Mouse (Mus musculus) hindbrain, embryonic 14.5 days (tissue): ENCODE results near the gene Rbm26. TPM values are rescaled to one million over a fixed set of nuclear protein-coding genes. Genes with fewer than 3 reads are reported as not detected.

Experiments used
- ATAC-seq: fragments of 200-750 bp; cut with Nextera tagmentation; 2 replicates; pipeline ENCODE4 v1.8.0; 2017; ENCODE audit warnings: moderate number of reproducible peaks, mild to moderate bottlenecking, moderate TSS enrichment, moderate library complexity; ENCODE audit not compliant: low FRiP score
- DNase-seq: peaks from one replicate; pipeline ENCODE4 v3.0.0-alpha.2; 2015; ENCODE audit warnings: low spot score
- H3K27ac ChIP-seq: fragments of 300-500 bp; sonication (generic); 2 replicates; pipeline ENCODE4 v1.5.1; 2014; ENCODE audit warnings: mild to moderate bottlenecking, moderate library complexity
- H3K27me3 ChIP-seq: fragments of 300-500 bp; sonication (generic); 2 replicates; pipeline ENCODE4 v1.6.1; 2014; ENCODE audit warnings: mild to moderate bottlenecking, low read length, mixed read lengths; ENCODE audit not compliant: control insufficient read depth, insufficient read depth
- H3K36me3 ChIP-seq: fragments of 300-500 bp; sonication (generic); replicated peaks from 2 replicates; pipeline ENCODE4 v1.6.1; 2014; ENCODE audit not compliant: control insufficient read depth, insufficient read depth
- H3K4me1 ChIP-seq: fragments of 300-500 bp; sonication (generic); replicated peaks from 2 replicates; pipeline ENCODE4 v1.6.1; 2014; ENCODE audit warnings: antibody characterized with exemption, low read length, mixed read lengths; ENCODE audit not compliant: control insufficient read depth, insufficient read depth
- H3K4me2 ChIP-seq: fragments of 300-500 bp; sonication (generic); replicated peaks from 2 replicates; pipeline ENCODE4 v1.6.1; 2014; ENCODE audit warnings: mild to moderate bottlenecking, moderate library complexity
- H3K4me3 ChIP-seq: fragments of 300-500 bp; sonication (generic); replicated peaks from 2 replicates; pipeline ENCODE4 v1.5.1; 2014; ENCODE audit warnings: mild to moderate bottlenecking, low read length
- H3K9ac ChIP-seq: fragments of 300-500 bp; sonication (generic); 2 replicates; pipeline ENCODE4 v1.6.1; 2014
- H3K9me3 ChIP-seq: fragments of 300-500 bp; sonication (generic); 2 replicates; pipeline ENCODE4 v1.6.1; 2016; ENCODE audit warnings: low read length; ENCODE audit not compliant: control insufficient read depth
- WGBS: fragments of 180-500 bp; shearing (Covaris S2); extraction: QIAGEN DNeasy Blood & Tissue Kit; methylation state at CpG from one replicate; pipeline ENCODE4 v1.1.7; 2014; 5-methylcytosine and 5-hydroxymethylcytosine counted together
- polyA plus RNA-seq: library from polyadenylated mRNA; unstranded; fragments of >200 nt; fragmentation: Nextera tagmentation; extraction: Ambion mirVana; gene quantifications from 2 replicates; pipeline ENCODE4 v1.2.1, GENCODE M21; 2014

The Rbm26 gene
- polyA plus RNA-seq, 1 experiment from 2014 or later, result 40.4 TPM

DNA sequence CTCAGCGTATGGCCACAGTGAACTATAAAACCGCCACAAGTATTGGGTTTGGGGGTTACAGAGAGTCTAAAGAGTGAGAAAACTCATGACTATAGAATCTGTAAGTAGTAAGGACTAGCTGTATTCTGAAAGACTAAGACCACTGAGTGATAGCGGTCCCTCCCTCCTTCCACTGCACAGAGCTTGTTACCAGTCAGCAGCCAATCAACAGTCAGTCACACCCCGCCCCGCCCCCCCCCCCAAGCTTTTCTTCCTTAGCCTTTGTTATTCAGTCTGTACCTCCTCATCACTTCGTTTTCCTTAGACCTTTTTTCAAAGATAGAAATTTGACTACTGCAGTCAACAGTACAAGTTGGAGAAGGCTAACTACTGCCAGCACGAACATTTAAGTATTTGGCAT lies 1.9 kb upstream of the Rbm26 start:
- DNase-seq (no peak), ATAC-seq (no peak)
- no peaks in the 10 kb centered on the region for H3K9me3 ChIP-seq
- 65% methylated on average over 5 of the region's 7 CpGs for WGBS
- no peak overlapping the region for H3K9ac ChIP-seq
- H3K4me2 ChIP-seq, result no peak overlapping the region
- H3K36me3 ChIP-seq, result no peaks in the 10 kb centered on the region
- no peak overlapping the region for H3K27ac ChIP-seq
- no peak overlapping the region for H3K4me3 ChIP-seq
- H3K27me3 ChIP-seq, result no peaks in the 10 kb centered on the region
- peaks cover 17% of the 10 kb centered on the region for H3K4me1 ChIP-seq

DNA sequence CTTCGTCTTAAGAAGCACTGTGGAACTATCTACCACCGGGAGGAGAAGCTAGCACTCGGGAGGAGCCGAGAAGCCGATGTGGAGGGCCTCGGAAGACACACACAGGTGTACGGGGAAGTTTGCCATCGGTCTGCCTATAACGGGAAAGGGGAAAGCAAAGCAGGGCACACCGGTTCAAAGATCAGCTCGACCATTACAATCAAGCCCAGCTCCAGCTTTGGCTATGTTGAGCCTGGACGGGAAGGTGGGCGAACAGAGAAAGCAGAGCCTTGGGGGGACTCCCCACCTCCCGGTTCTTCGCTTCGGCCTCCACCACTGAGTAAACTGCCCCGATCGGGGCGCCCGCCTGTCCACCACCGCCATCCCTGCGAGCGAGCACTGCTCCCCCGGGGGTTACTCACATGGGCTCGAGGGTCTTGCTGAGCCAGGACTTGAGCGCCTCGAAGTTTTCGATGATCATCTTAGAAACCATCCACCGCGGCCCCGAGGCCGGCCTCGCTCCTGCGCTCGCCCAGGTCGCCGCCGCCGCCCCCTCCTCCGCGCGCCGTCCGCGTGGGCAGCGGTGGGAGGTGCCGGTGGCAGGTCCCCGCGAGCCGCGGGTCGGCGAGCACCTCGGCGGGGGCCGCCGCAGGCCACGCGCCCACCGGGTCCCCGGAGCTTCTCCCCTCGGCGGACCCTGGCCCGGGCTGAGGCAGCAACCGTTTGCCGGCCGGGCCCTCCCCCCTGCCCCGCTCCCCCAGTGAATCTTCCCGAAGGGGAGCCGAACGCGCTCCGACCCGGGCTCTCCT lies 552 bp downstream of the Rbm26 start:
- peak; percentile 80 for ATAC-seq
- Histone ChIP-seq H3K9ac (peak overlapping the region; percentile 99), H3K4me2 (peak overlapping the region; percentile 80), H3K27me3 (no peaks in the 10 kb centered on the region), H3K27ac (peak overlapping the region; percentile 97), H3K4me1 (peaks cover 32% of the 10 kb centered on the region), H3K36me3 (no peaks in the 10 kb centered on the region), H3K9me3 (no peaks in the 10 kb centered on the region), H3K4me3 (peak overlapping the region; percentile 98)
- WGBS, result under 1% methylated on average over 64 of the region's 74 CpGs
- DNase-seq, result no peak

DNA sequence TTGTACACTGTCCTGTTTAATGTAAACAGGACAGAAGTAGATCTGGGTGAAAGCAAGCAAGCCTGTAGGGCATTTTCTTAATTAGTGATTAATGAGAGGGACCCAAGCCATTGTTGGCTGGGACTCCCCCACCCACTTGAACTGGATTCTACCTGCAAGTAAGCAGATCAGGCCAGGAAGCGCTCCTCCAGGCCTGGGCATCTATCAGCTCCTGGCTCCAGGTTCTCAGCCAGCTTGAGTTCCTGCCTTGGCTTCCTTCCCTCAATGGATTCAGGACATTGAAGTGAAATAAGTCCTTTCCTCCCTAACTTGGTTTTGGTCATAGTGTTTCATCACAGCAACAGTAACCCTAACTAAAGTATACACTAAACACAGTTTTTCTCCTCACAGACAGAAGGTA lies 9.9 kb downstream of the Rbm26 start:
- DNase-seq (no peak), ATAC-seq (no peak)

DNA sequence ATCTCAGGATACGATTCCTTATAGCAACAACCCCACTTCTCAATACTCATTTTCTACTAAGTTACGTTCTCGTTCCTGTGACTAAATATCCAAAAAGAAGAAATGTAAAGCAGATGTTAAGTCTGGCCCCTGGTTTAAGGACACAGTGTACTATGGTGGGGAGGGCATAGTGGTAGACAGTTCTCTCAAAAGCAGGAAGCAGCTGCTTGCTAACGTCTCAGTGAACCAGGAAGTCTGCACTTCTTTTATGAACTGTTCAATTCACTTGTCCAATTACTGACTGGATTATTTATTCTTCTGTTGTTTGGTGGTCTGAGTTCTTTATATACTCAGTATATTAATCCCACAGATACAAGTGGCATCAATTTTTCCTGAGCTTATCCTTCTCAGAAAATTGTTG lies 12.3 kb downstream of the Rbm26 start:
- Histone ChIP-seq H3K9ac (no peak overlapping the region), H3K4me2 (no peak overlapping the region), H3K36me3 (no peaks in the 10 kb centered on the region), H3K27ac (no peak overlapping the region), H3K4me1 (no peaks in the 10 kb centered on the region), H3K4me3 (no peak overlapping the region), H3K27me3 (no peaks in the 10 kb centered on the region), H3K9me3 (no peaks in the 10 kb centered on the region)
- ATAC-seq (no peak), DNase-seq (no peak)
- 74% methylated on average over 4 of the region's 4 CpGs for WGBS

More for the DNA sequence above, 9.9 kb downstream of the Rbm26 start:
- Histone ChIP-seq H3K9ac (no peak overlapping the region), H3K27ac (no peak overlapping the region), H3K4me2 (no peak overlapping the region), H3K4me1 (no peaks in the 10 kb centered on the region), H3K36me3 (no peaks in the 10 kb centered on the region), H3K27me3 (no peaks in the 10 kb centered on the region), H3K9me3 (no peaks in the 10 kb centered on the region), H3K4me3 (no peak overlapping the region)
- 95% methylated on average over 1 of the region's 1 CpGs for WGBS

DNA sequence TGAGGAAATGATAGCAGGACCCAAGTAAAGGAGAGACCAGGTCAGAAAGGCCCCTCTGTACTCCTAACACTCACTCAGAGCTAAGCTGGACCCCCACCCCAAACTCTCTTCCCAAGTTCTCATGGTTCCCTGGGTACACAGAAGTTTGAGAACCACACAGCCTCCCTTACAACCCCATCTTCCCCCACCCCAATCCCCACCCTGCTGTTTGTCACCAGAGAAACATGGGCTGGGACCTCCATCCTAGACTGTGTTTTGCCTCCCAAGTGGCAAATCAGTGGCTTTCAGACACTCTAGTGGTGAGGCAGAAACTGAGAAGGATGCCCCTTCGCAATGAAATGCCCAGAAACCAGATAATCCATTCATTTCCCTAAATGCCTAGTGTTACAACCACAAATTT lies 15.8 kb downstream of the Rbm26 start:
- ATAC-seq, result no peak
- H3K27me3 ChIP-seq, result no peaks in the 10 kb centered on the region
- no peak for DNase-seq
- 96% methylated on average over 1 of the region's 1 CpGs for WGBS
- H3K4me3 ChIP-seq, result no peak overlapping the region
- peaks cover 23% of the 10 kb centered on the region for H3K36me3 ChIP-seq
- no peak overlapping the region for H3K27ac ChIP-seq
- no peak overlapping the region for H3K4me2 ChIP-seq
- no peak overlapping the region for H3K9ac ChIP-seq
- H3K4me1 ChIP-seq, result no peaks in the 10 kb centered on the region
- no peaks in the 10 kb centered on the region for H3K9me3 ChIP-seq

DNA sequence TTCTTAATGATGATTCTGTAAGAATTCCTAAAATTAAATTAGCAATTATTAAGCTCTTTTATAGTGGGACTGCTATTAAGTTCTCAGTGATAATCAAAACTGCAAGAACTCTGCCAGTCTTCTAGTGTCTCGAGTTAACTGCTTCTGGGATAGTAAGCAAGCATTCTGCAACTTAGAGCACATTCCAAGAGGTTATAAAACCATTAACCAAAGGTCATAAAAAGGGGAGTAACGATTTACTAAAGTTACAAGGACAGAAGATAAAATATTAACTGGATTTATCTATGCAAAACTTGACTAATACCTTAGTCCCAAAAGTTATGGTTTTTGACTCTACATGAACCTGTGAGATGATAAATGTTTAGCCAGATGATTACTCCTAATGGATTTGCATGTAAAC lies 18.6 kb downstream of the Rbm26 start:
- Histone ChIP-seq H3K9me3 (no peaks in the 10 kb centered on the region), H3K4me1 (no peaks in the 10 kb centered on the region), H3K27ac (no peak overlapping the region), H3K27me3 (no peaks in the 10 kb centered on the region), H3K9ac (no peak overlapping the region), H3K4me3 (no peak overlapping the region), H3K4me2 (no peak overlapping the region), H3K36me3 (peaks cover 28% of the 10 kb centered on the region)
- DNase-seq (no peak), ATAC-seq (no peak)
- WGBS, result 75% methylated on average over 2 of the region's 2 CpGs

DNA sequence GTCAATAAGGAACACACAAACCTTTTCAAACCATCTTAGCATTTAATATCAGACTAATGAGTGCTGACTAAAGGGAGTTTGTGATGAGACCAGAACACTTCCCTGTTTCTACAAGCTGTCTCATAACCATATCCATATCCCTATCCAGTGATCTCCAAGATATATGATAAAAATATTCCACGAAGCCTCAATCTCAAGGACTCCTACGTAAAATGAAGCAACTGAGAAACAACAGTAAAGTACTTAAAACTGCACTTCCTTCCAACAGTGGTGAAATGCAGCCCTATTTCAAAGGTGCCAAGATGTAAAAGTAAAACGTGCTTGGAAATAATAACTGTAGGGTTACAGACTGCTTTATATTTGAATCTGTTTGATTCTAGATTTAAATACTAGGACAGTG lies 43.1 kb downstream of the Rbm26 start:
- no peaks in the 10 kb centered on the region for H3K9me3 ChIP-seq
- peaks cover 46% of the 10 kb centered on the region for H3K36me3 ChIP-seq
- H3K4me2 ChIP-seq, result no peak overlapping the region
- H3K27ac ChIP-seq, result no peak overlapping the region
- ATAC-seq (no peak), DNase-seq (no peak)
- H3K4me3 ChIP-seq, result no peak overlapping the region
- H3K4me1 ChIP-seq, result no peaks in the 10 kb centered on the region
- H3K27me3 ChIP-seq, result no peaks in the 10 kb centered on the region
- no peak overlapping the region for H3K9ac ChIP-seq
- 95% methylated on average over 3 of the region's 3 CpGs for WGBS

DNA sequence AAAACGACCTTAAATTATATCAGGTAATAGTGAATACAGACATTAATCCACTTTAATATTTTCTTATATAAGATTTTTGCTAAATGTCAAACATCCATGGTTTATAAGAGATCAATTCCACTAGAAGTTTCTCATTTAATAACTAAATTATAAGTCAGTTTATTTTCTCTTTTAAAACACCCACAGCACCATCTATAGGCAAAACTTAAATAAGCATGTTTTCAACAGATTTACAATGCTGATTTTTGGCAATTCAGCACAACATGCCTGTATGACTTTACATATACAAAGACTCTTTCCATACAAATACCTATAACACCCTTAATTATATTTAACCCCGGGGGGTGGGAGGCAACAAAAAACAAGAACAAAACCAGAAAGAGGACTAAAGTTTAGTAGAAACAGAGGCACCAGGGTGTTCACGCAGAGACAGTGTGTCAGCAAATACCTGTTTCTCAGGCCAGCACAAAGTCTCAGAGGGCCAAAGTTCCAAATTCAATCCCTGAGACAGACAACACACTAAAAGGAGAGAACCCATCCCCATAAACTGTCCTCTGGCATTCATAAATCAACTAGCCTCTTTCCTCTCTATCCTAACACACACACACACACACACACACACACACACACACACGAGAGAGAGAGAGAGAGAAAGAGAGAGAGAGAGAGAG lies 49.3 kb downstream of the Rbm26 start:
- Histone ChIP-seq H3K27ac (no peak overlapping the region), H3K36me3 (peaks cover 64% of the 10 kb centered on the region), H3K4me3 (no peak overlapping the region), H3K9ac (no peak overlapping the region), H3K27me3 (no peaks in the 10 kb centered on the region), H3K4me1 (no peaks in the 10 kb centered on the region), H3K4me2 (no peak overlapping the region), H3K9me3 (no peaks in the 10 kb centered on the region)
- 85% methylated on average over 4 of the region's 4 CpGs for WGBS
- no peak for DNase-seq
- ATAC-seq, result no peak

DNA sequence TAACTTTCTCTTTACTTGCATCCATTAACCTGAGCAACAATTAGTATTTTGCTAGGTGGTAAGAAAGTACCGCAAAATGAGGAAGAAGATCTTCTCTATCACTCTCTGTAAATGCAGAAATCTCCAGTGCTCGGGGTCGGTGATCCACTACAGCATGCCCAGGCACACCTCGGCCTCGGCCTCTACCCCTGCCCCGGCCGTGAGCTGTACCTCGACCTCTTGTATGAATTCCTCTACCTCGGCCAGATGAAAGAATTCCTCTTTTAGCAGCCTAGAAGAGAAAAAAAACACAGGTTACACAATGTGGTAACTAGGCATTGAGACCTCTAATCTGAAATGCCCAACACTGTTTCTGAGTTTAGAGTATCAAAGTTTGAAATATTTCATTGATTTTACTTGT lies 52.6 kb downstream of the Rbm26 start:
- Histone ChIP-seq H3K27me3 (no peaks in the 10 kb centered on the region), H3K27ac (no peak overlapping the region), H3K4me3 (no peak overlapping the region), H3K4me2 (no peak overlapping the region), H3K4me1 (no peaks in the 10 kb centered on the region), H3K36me3 (peaks cover 62% of the 10 kb centered on the region), H3K9ac (no peak overlapping the region), H3K9me3 (no peaks in the 10 kb centered on the region)
- no peak for DNase-seq
- 96% methylated on average over 9 of the region's 9 CpGs for WGBS
- no peak for ATAC-seq
